Mouse (Mus musculus) bone marrow, adult 2 months (tissue): ENCODE data around the gene Cib1.
A peak's percentile ranks its signal among the peaks of the same experiment; 100 is the strongest.

Experiments used
- CTCF ChIP-seq: fragments of 200-500 bp; IDR thresholded peaks from 2 replicates; pipeline ENCODE4 v1.5.1; 2011; ENCODE audit warnings: low read length, control low read depth; ENCODE audit not compliant: control insufficient read depth, insufficient read depth
- POLR2A ChIP-seq: fragments of 200-500 bp; IDR thresholded peaks from 2 replicates; pipeline ENCODE4 v1.6.1; 2011; ENCODE audit warnings: low read depth, mild to moderate bottlenecking, control low read depth, low read length, borderline replicate concordance; ENCODE audit not compliant: control insufficient read depth

GRCm38 (mm10) chr7:80186531-80187296, 45.9 kb downstream of the Cib1 start, which contains the start of gene Sema4b:
- TF ChIP-seq POLR2A (peak; percentile 48; the same call in 1 of the 2 replicates), CTCF (no peak)
